Mouse (Mus musculus): ENCODE results near the gene Aifm2.

Aifm2 gene

GRCm38 (mm10) chr10:61751534-61752219, 36.6 kb downstream of the Aifm2 start:
- in situ Hi-C loops (cut with MboI; ENCODE audit: low pct_unique_long_range_greater_than_20kb in 1 of 2, low sequenced_read_pairs in 2 of 2, unreplicated experiment in 1 of 2): loop anchor here in 1 of 2 experiments (10.0 kb wide), 1 partner anchor 223 kb away; the partner anchor contains the start of gene Col13a1

- in situ Hi-C loops (cut with MboI; ENCODE audit: low pct_unique_long_range_greater_than_20kb in 1 of 2, low sequenced_read_pairs in 2 of 2, unreplicated experiment in 1 of 2): loop anchor here in 1 of 2 experiments (10.0 kb wide), 1 partner anchor 222 kb away; the partner anchor contains the start of gene Col13a1
Observed at GRCm38 (mm10) chr10:61753071-61753470, 38.0 kb downstream of the Aifm2 start.

GRCm38 (mm10) chr10:61757022-61757421, 42.0 kb downstream of the Aifm2 start:
- in situ Hi-C loops (cut with MboI; ENCODE audit: low pct_unique_long_range_greater_than_20kb in 1 of 2, low sequenced_read_pairs in 2 of 2, unreplicated experiment in 1 of 2): loop anchor here in 1 of 2 experiments (10.0 kb wide), 1 partner anchor 218 kb away; the partner anchor contains the start of gene Col13a1

GRCm38 (mm10) chr10:61758904-61759303, 43.8 kb downstream of the Aifm2 start:
- in situ Hi-C loops (cut with MboI; ENCODE audit: low pct_unique_long_range_greater_than_20kb in 1 of 2, low sequenced_read_pairs in 2 of 2, unreplicated experiment in 1 of 2): loop anchor here in 1 of 2 experiments (10.0 kb wide), 1 partner anchor 216 kb away; the partner anchor contains the start of gene Col13a1

- in situ Hi-C loops (cut with MboI; ENCODE audit: low pct_unique_long_range_greater_than_20kb in 1 of 2, low sequenced_read_pairs in 2 of 2, unreplicated experiment in 1 of 2): loop anchor here in 1 of 2 experiments (10.0 kb wide), 1 partner anchor 215 kb away; the partner anchor contains the start of gene Col13a1
Observed at GRCm38 (mm10) chr10:61759869-61760268, 44.8 kb downstream of the Aifm2 start.

- in situ Hi-C loops (cut with MboI; ENCODE audit: low pct_unique_long_range_greater_than_20kb in 1 of 2, low sequenced_read_pairs in 2 of 2, unreplicated experiment in 1 of 2): no loop called here
Observed at GRCm38 (mm10) chr10:61764689-61765088, 49.6 kb downstream of the Aifm2 start.

GRCm38 (mm10) chr10:61765558-61765957, 50.5 kb downstream of the Aifm2 start:
- in situ Hi-C loops (cut with MboI; ENCODE audit: low pct_unique_long_range_greater_than_20kb in 1 of 2, low sequenced_read_pairs in 2 of 2, unreplicated experiment in 1 of 2): no loop called here

GRCm38 (mm10) chr10:61766806-61767205, 51.7 kb downstream of the Aifm2 start:
- in situ Hi-C loops (cut with MboI; ENCODE audit: low pct_unique_long_range_greater_than_20kb in 1 of 2, low sequenced_read_pairs in 2 of 2, unreplicated experiment in 1 of 2): no loop called here

GRCm38 (mm10) chr10:61781461-61782128, 66.5 kb downstream of the Aifm2 start:
- in situ Hi-C loops (cut with MboI; ENCODE audit: low pct_unique_long_range_greater_than_20kb in 1 of 2, low sequenced_read_pairs in 2 of 2, unreplicated experiment in 1 of 2): no loop called here

- in situ Hi-C loops (cut with MboI; ENCODE audit: low pct_unique_long_range_greater_than_20kb in 1 of 2, low sequenced_read_pairs in 2 of 2, unreplicated experiment in 1 of 2): no loop called here
Observed at GRCm38 (mm10) chr10:61782799-61783611, 67.9 kb downstream of the Aifm2 start.

- in situ Hi-C loops (cut with MboI; ENCODE audit: low pct_unique_long_range_greater_than_20kb in 1 of 2, low sequenced_read_pairs in 2 of 2, unreplicated experiment in 1 of 2): no loop called here
Observed at GRCm38 (mm10) chr10:61783621-61784251, 68.7 kb downstream of the Aifm2 start, which contains the start of gene H2afy2. Gene H2afy2 (minus strand): TSS chr10:61784147.

GRCm38 (mm10) chr10:61784414-61784813, 69.4 kb downstream of the Aifm2 start:
- in situ Hi-C loops (cut with MboI; ENCODE audit: low pct_unique_long_range_greater_than_20kb in 1 of 2, low sequenced_read_pairs in 2 of 2, unreplicated experiment in 1 of 2): no loop called here

GRCm38 (mm10) chr10:61787541-61788313, 72.7 kb downstream of the Aifm2 start:
- in situ Hi-C loops (cut with MboI; ENCODE audit: low pct_unique_long_range_greater_than_20kb in 1 of 2, low sequenced_read_pairs in 2 of 2, unreplicated experiment in 1 of 2): no loop called here

- in situ Hi-C loops (cut with MboI; ENCODE audit: low pct_unique_long_range_greater_than_20kb in 1 of 2, low sequenced_read_pairs in 2 of 2, unreplicated experiment in 1 of 2): no loop called here
Observed at GRCm38 (mm10) chr10:61788499-61788898, 73.4 kb downstream of the Aifm2 start.

Measured in mouse embryonic stem cell (cell line).